Mouse (Mus musculus) CH12.LX (cell line): ENCODE results near the gene Endou.

Source experiments
- CTCF ChIP-seq, 2 experiments: IDR thresholded peaks in 1 of 2; conservative IDR thresholded peaks in 1 of 2; 2 replicates each; pipeline ENCODE4 v1.5.1; 2011 to 2012; ENCODE audit warnings: low read depth in 2 of 2, low read length in 2 of 2, improper control_type of control experiment in 1 of 2, inconsistent platforms in 1 of 2, mild to moderate bottlenecking in 1 of 2, moderate library complexity in 1 of 2
- MAX ChIP-seq: IDR thresholded peaks from 2 replicates; pipeline ENCODE4 v1.6.1; 2011; ENCODE audit warnings: low read length, improper control_type of control experiment
- NELFE ChIP-seq: IDR thresholded peaks from 2 replicates; pipeline ENCODE4 v1.6.1; 2011; ENCODE audit warnings: low read depth, low read length, improper control_type of control experiment
- POLR2A ChIP-seq: IDR thresholded peaks from 2 replicates; pipeline ENCODE4 v1.6.1; 2011; ENCODE audit warnings: low read depth, mild to moderate bottlenecking, improper control_type of control experiment, low read length
- ZMIZ1 ChIP-seq: IDR thresholded peaks from 2 replicates; pipeline ENCODE4 v1.6.1; 2012; ENCODE audit warnings: low read depth, mild to moderate bottlenecking, inconsistent platforms, low read length, improper control_type of control experiment

DNA sequence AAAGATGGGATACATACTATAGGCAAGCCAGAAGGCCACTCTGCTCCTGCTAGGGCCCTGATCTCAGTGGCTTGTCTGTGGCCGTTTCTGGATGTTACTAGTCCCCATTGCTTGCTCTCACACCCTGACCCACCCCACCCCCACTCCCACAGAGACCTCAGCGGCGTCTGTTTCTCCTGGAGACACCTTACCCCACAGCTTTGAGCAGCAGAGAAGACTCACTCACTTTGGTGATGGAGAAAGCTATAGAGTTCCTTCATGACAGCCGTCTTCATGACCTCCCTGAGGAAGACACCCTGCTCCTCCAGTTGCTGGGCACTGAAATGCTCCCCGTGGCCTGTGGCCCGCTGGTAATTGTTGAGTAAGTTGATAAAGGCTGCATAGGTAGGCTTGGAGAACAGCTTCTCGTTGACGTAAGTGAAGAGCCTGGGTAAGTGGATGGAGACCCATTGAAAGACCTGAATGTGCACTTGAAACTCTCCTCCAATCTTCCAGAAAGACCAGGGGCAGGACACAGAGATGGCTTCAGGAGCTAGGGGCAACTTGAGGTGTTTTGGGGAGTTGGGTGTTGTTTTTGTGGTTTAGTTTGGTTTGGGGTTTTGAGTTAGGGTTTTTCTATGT, 12.5 kb downstream of the Endou start:
- TF ChIP-seq NELFE (no peak), MAX (no peak), POLR2A (no peak), CTCF (conservative IDR thresholded peaks at IDR 0.05 in 1 of 2, IDR thresholded peaks at IDR 0.05 in 1 of 2; ENCODE audit: low read depth in 2 of 2, low read length in 2 of 2) (no peak), ZMIZ1 (no peak)
